Mouse (Mus musculus): ENCODE results near the gene Ccr1l1.
A peak's percentile ranks its signal among the peaks of the same experiment; 100 is the strongest.
"Not testable (repeated sequence)": the region's sequence is repeated elsewhere in the genome, so short reads cannot be mapped to it uniquely, and the experiment has no call there.

The Ccr1l1 gene

DNA sequence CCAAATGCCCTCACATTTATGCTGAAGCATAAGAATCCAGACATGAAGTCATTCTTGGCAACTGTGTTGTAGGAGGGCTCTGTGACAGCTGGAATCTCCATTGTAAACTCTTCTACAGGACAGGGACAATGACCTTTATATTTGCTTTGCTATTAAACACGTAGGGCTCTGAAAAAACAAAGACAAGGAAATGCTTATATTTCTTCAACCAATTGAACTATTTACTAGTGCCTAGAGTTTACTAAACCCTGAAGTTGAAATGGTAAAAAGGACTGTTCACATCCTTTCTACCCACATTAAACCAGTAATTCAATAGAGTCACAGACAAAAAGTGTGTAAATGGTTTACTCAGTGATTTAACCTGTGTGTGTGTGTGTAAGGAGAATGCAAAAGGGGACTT, at the start of gene Ccr1l1:
TSS of gene Ccr1l1 (minus strand) at position 101 of the 400 bp plus-strand sequence.
- DNase-seq: no peak

DNA sequence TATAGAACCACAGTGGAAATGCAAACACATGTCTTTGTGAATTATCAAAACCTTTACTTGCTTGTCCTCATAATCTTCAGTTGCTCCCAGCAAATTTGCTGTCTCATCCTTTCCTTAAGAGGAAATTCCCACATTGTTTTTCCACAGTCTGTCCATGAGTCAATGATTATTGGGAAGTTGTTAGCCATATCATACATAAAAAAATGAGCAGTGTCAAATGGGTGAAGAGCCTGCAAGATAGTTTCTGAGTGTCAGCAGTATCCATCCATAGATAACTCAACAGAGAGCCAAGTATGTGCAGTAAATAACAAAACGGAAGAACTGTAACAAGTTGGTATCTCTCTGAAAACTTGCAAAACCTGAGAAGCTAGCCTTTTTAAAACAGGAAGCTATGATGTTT, 43.5 kb upstream of the Ccr1l1 start, which contains the start of gene Ccr3:
TSS of gene Ccr3 (plus strand) at position 301 of the 400 bp plus-strand sequence.
- DNase-seq: no peak

DNA sequence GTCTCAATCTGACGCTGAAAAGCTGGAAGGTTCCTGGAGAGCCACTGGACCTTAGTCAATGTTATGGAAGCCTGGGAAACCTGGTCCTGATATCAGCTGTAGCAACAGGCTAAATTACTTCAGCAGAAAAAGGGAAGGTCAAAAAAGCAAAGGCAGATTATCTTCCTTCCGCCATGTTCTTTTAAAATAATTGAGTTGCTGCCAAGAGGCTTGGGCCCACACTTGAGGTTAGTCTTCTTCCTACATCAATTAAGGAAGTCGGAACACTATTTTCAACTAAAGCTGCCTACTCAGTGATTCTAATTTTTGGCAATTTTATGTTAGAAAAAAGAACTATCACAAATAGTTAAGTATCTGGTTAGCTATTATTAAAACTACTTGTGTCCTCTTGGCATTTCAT, 41.7 kb upstream of the Ccr1l1 start:
- DNase-seq: no peak

DNA sequence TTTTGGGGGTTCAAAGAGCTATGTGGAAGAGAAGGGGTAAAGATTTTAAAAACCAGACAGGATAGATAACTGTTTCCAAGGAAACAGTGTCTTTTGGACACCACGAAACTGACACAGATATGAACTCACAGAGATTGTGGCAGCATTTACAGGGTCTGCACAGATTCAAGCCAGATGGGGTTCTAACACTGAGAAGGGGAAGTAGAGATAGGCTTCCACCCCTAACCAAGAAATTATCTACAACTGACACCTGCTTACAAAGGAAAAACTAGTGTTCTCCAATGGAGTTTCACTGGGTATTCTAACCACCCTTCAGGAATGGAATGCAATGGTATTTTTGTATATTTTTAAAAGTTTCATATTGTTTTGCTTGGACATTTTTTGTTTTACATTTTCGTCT, 37.8 kb upstream of the Ccr1l1 start:
- no peak for DNase-seq

DNA sequence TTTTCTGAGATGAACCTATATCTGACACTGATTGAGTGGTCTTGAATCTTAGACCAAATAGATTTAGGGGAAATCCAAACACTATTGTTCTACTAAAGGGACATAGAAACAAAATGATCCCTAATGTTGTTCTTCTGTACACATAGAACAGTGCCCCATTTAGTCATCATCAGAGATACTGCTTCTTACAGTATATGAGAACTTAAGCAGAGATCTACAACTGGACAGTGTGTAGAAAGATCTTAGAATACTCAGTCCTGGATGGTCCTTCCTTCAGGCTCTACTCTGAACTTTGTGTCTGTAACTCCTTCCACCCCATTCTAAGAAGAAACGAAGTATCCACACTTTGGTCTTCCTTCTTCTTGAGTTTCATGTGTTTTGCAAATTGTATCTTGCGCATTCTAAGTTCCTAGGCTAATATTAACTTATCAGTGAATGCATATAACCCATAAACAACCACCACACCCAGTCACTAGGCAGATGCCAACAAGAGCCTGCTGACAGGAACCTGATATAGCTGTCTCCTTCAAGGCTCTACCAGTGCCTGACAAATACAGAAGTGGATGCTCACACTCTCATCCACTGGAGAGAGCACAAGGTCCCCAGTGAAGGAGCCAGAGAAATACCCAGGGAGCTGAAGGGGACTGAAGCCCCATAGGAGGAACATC, 36.9 kb upstream of the Ccr1l1 start:
- DNase-seq: no peak

DNA sequence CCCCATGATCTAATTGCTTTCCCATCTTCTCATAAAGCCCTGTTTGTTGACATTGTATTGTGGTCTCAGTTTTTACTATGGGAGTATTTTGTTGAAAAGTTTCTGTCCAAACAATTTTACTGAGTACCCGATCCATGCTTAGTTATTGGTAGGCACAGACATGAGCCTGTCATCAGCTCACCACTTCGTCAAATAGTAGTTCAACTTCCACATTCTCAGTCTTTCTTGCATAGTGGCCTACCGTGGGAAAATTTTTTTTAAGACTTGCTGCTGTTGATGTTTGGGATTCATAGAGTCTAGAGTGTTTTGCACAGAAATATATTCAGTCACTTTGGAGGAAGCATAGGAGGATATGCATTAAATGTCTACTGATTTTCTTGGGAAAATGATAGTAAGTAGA, 35.1 kb upstream of the Ccr1l1 start:
- DNase-seq: no peak

DNA sequence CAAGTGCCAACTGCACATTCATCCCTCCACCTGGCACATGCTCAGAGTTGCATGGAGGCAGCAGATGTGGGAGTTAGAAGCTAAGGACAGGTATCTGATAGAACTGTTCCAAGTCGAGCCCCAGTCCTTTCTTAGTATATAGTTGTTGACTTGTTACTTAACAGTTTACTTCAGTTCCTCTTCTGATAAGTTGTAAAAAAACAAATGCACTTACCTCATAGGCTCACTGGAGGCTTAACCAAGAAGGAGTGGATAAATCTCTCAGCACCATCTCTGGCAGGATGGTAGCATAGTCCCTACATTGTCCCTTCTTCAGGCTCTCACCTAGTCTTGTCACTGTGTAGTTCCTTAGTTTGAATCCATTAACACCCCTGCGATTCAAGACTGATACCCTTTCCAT, 34.5 kb upstream of the Ccr1l1 start:
- DNase-seq: no peak

DNA sequence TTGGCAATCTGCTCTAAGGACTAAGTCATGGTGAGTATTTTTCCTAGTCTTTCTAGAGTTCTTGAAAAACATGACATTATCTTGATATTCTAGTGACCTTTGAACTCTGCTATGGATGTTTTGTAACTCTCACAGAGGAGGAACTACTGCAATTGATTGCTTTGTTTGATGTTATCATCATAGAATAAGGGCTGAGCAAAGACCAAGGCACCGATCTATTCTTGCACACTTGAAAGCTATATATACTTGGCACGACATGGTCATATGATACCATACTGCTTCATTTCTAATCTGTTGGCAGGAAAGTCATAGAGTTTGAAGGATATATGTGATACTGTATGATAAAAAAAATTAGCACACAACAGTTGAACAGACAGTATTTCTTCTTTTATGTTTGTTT, 21.6 kb upstream of the Ccr1l1 start:
- no peak for DNase-seq

DNA sequence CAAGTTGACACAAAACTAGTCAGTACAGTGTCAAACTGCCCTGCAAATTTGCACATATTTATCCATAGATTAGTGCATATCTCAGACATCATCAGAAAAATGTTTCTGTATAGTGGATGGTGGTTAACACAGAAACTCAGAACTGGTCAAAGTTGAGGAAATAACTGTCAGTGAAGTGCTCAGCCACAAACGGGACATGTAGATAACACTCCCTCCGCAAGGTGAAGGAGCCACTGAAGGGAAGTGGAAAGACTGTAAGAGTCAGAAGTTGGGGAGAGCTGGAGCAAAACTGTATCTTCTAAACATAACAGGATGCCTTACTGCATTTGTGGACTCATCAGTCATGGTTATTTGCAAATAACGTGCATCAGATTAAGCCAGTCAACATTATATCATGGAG, 19.5 kb upstream of the Ccr1l1 start:
- no peak for DNase-seq

DNA sequence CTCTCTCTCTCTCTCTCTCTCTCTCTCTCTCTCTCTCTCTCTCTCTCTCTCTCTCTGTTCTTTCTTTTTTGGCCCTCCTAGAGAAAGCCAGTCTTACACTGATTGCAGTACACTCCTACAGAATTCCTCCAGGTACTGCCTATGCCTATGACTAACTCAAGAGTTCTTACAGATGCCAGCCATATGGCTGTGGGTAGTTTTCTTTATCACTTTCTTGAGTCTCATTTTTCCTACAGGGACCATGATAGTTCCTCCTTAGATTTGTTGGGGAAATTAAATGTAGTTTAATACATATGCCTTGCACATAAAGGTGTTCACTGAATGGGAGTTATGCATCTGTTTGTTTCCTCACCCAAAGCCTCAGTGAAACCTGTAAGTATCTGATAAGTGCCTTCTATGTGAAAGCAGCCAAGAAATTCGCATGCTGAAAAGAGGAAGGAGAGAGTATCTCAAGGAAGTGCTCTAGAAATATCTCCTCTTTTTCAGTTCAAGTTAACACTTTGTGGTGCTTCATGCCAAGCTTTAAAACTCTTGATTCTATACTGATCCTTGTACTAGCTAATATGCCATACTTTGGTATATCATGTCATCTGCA, 13.2 kb upstream of the Ccr1l1 start:
- no peak for DNase-seq

DNA sequence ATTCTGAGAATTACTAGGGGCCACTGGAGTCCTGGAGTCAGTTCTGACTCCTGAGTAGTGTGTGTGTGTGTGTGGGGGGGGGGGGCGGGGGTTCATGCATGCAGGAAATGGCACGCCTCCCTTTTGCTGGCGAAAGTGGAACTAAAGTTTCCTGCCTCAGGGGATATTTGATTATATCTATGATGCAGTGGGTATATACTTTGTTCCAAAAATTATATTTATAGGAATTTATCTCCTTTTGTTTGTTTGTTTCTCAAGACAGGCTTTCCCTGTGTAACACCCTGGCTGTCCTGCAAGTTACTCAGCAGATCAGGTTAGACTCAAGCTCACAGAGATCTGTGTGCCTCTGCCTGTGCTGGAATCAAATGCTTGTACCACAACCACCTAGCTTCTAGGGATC, 11.5 kb upstream of the Ccr1l1 start:
- no peak for DNase-seq

DNA sequence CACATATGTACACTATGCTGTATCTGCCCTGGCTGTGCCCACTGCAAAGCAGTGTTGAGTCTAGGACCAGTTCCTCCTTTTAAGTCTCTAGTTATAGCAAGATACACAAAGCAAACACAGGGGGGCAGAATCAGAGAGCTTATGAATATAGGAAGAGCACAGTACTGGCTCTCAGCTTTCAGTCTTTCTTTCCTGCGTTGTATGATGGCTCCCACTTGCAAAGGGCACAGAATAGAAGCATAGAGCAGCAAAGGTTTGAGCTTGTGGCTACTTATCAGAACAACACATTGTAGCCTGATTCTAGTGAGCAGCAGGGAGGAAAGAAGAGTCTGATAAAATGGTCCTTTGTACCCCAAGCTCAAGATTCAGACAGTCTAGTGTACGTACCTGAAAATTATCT, 8.0 kb upstream of the Ccr1l1 start:
- peak; percentile 13 for DNase-seq

DNA sequence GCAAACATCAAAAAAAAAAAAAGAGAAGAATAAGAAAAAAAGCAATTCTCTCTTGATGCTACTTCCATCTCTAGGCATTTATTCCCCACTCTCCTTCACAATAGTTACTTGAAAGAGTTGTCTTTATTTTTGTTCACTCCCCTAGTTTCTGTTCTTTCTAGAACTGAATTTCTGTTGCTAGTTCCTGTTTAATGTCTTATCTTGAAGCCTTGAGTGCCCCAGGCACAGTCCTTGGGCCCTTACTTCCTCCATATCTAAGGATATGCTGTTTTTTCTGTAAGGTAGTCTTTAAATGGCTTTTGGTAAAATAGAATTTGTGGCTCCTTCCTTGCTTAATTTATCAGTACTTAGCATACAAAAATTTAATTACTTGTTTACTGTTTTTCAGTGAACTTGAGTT, 6.7 kb upstream of the Ccr1l1 start:
- DNase-seq: no peak

DNA sequence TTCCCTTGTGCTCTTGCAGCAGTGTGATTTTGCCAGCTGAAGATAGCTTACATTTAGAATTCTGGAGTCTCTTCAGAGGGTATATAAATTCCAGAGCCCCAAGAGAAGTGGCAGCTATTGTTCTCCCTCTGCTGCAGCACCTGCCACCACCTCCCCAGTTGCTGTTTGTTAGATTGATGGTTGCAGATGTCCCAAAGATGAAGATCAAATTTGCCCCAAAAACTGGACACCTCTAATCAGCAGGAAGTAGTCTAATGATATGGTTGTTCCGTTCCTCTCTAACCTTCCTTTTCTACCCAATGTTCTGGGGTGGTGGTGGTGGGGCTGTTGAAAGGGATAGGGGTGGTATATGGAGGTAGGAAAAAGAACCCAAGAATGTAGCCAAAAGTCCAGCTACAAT, 4.5 kb upstream of the Ccr1l1 start:
- no peak for DNase-seq

DNA sequence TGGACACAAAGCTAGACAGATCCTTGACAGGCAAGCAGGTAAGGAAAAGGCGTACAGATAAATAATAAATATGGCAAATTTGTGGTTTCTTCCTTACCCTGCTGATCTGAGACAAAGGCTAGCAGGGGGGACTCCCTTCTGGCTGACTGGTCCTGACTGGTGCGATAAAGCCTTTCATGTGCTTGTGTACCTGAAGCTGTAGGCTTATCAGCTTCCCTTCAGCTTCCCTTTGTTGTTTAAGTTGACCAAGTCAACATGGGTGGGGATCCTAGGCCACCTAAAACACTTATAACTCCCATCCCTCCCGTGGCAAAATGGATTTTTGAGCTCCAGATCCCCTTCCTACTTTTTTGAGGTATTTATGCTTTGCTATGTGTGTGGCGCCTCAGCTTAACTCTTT, 3.7 kb upstream of the Ccr1l1 start:
- no peak for DNase-seq

DNA sequence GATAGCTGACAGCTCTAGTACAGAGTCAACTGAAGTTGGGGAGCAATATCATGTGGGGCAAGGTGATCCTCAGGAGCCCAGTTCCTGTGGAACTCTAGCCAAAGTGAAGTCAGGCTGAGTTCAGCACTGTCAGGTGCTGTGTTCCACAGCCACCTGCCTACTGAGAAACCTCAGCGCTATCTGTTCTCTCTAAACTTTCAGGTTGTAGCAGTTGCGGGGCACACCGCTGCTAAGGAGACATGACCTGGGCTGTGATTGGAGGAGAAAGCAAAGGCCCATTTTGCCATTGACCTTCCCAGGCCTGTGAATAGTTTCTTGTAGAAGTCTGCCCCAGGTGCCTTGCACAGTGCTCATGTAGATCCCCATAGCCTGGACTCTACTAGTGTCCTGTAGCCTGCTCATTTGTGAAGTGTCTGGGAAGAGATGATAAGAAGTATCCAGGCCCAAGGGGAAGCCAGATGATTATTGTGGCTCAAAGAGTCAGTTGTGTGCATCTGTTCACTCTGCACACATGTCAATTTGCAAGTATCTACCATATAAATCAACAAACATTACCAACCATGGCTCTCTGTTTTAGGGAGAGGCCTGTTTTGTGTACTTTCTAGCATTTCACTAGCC, 2.8 kb upstream of the Ccr1l1 start:
- DNase-seq: not testable (repeated sequence)

DNA sequence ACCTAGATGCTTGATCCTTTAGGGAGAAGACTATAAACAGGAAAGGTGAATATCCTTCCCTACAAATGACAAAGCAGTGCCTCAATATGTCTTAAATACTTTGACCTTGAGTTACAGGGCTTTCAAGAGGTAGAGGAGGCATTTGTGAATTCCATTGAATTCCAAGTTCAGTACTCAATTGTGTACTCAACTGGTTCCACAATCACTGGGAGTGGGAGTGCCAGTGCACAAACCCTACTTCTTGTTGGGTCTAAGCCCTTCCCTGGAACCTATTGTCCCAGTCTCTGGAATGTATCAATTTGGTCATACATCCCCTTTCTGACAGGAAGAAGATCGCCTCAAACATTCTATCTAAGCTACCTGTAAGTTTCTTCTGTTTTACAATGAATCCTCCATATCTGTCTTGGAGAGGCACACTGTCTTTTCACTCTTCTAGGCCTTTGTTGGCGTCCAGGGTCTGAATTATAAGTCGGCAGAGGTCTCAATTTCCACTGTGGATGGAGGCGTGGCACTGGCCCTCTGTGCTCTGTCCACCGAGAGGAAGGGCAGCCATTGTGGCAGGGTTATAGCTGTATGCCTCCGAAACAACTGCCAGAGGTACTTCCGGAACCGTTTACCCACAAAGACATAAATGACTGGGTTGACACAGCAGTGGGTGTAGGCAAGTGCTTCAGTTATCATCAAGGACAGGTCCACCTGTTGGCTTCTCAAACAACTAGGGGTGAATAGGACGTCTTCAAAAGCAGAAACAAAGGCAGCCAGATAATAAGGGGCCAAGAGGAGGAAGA, 1.1 kb downstream of the Ccr1l1 start:
- DNase-seq: no peak

DNA sequence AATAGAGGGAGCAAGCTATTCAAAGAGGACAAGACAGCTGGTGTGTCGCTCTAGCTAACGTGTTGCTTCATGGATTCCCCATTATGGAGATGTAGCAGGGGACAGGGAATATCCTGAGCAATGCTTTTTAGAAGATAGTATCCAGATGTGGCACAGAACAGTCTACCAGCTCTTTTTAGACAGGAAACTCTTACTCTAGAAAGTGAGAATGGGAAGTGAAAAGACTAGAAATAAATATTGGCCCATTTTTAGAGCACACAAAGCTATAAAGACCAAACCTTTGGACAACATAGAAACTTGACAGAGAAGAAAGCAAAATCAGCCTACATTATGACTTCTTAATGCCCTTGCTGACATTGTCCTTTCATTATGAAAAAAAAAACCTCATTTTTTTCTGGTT, 2.6 kb downstream of the Ccr1l1 start:
- no peak for DNase-seq

DNA sequence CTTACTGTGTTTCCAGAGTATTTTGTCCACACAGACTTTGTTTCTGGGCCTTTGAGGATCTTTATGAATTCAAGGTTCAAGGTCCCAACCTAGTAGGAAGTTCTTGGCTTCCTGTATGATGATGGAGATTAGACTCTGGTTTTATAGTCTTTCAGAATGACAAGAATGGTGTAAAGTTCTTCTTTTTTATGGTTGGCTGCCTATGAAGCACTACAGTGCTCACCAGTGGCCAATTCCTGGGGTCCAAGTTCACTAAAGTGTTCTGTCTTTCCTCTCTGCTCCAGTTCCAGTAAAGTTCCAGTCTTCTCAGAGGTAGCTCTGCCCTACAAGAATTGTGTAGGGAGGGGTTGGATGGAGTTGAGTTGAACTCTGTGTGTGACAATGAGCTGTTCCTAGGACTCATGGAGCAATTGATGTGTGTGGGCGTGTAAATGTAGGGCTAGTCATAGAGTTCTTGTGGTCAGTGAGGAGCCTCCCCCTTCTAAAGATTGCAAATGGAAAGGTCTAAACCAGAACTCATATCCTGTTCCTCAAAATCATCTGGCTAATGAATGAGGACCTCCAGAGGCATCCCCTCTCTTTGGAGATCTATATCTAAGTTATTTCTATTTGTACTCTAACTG, 9.8 kb downstream of the Ccr1l1 start, which contains the start of gene Ccr1:
TSS of gene Ccr1 (minus strand) at position 403 of the 623 bp plus-strand sequence.
- DNase-seq: peak; percentile 7

DNA sequence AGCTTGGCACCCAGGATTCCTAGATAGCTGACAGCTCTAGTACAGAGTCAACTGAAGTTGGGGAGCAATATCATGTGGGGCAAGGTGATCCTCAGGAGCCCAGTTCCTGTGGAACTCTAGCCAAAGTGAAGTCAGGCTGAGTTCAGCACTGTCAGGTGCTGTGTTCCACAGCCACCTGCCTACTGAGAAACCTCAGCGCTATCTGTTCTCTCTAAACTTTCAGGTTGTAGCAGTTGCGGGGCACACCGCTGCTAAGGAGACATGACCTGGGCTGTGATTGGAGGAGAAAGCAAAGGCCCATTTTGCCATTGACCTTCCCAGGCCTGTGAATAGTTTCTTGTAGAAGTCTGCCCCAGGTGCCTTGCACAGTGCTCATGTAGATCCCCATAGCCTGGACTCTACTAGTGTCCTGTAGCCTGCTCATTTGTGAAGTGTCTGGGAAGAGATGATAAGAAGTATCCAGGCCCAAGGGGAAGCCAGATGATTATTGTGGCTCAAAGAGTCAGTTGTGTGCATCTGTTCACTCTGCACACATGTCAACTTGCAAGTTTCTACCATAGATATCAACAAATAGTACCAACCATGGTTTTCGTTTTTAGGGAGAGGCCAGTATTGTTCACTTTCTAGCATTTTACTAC, 11.2 kb downstream of the Ccr1l1 start:
- DNase-seq: not testable (repeated sequence)

DNA sequence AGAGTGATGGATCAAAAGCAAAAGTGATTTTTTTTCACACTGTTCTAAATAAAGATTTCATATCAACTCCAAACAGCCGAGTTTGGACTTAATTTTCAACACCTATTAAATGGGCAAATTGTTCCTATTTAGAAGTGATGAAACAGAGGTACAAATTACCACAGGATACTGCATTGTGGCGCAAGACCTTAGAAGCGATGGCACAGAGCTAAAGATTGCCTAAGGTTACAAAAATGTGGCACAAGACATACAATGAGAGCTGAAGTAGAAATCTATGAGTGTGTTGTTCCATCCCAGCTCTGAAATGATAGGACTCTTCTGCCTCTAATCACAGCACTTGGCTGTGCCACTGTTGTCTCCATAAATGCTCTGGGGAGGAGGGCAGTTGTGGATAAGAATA, 13.4 kb downstream of the Ccr1l1 start:
- DNase-seq: no peak

DNA sequence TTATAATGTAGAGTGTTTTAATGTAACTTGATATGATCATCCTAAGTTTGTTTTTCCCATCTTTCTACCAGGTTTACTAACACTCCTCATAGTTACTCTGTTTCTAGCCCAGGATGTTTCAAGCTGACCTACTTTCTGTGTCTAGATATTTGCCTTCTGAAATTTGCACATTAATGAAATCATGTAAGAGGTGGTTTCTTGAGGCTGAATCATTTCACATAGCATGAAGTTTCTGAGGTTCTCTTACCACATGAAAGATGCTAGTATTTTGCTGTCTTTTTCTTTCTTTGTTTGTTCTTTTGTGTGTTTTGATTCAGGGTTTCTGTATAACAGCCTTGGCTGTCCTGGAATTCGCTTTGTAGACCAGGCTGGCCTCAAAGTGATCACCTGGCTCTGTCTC, 18.0 kb downstream of the Ccr1l1 start:
- no peak for DNase-seq

All from lung, postnatal 14 days (tissue).